16 mouse cellular contexts compared by ENCODE assay signal in genomic region chr12:109521199-109521780, GRCm38 (mm10).
"Had no signal": no experiment of that assay in that cellular context is flagged by ENCODE, and none has a peak within 500 bp of the region (broad histone marks: within the 10 kb centered on the region; RNA-seq: fewer than 3 reads in every experiment).

No protein-coding gene starts in this region.

- H3K9ac ChIP-seq: kidney, embryonic 15.5 days; limb, embryonic 12.5 days; neural tube, embryonic 15.5 days had no signal

- H3K27me3 ChIP-seq: kidney, embryonic 15.5 days; limb, embryonic 12.5 days; neural tube, embryonic 15.5 days had no signal

- H3K4me3 ChIP-seq: kidney, embryonic 15.5 days; limb, embryonic 12.5 days; midbrain, embryonic 10.5 days; myocyte; neural tube, embryonic 15.5 days had no signal

- H3K27ac ChIP-seq: kidney, embryonic 15.5 days; neural tube, embryonic 15.5 days; stomach, postnatal 0 days had no signal

- DNase-seq: kidney, adult 2 months; kidney, postnatal 14 days; layer of hippocampus, adult 9-11 months; layer of hippocampus, postnatal 36 days; lung, adult 18-20 months; lung, postnatal 4 days; midbrain, embryonic 14.5 days; right cerebral cortex, adult 18-20 months; right cerebral cortex, postnatal 25 days; thymus, postnatal 4 days had no signal

- H3K4me2 ChIP-seq: kidney, embryonic 15.5 days; limb, embryonic 12.5 days; neural tube, embryonic 15.5 days had no signal

- H3K36me3 ChIP-seq: kidney, embryonic 15.5 days; limb, embryonic 12.5 days; midbrain, embryonic 10.5 days; neural tube, embryonic 15.5 days had no signal

- H3K9me3 ChIP-seq: neural tube, embryonic 15.5 days had no signal
